Mouse (Mus musculus) kidney, adult 11 months (tissue): ENCODE measurements around the gene Fam198a.

Source experiments
- DNase-seq: peaks from one replicate; pipeline ENCODE4 v3.0.0; 2022

The Fam198a gene

GRCm38 (mm10) chr9:122023873-122024272 is 73.1 kb downstream of the Fam198a start:
- no peak for DNase-seq

- no peak for DNase-seq
These were observed 73.6 kb downstream of the Fam198a start for GRCm38 (mm10) chr9:122024419-122024818.

GRCm38 (mm10) chr9:122025855-122026590 is 75.2 kb downstream of the Fam198a start:
- DNase-seq, result no peak

- peak; percentile 42 for DNase-seq
These were observed 76.5 kb downstream of the Fam198a start for GRCm38 (mm10) chr9:122027081-122027913.

- DNase-seq, result peak; percentile 75
These were observed 77.3 kb downstream of the Fam198a start for GRCm38 (mm10) chr9:122027914-122028745.

- no peak for DNase-seq
These were observed 79.0 kb downstream of the Fam198a start for GRCm38 (mm10) chr9:122029765-122030164.
